Mouse (Mus musculus): ENCODE measurements around the gene Stap2.

The Stap2 gene

DNA sequence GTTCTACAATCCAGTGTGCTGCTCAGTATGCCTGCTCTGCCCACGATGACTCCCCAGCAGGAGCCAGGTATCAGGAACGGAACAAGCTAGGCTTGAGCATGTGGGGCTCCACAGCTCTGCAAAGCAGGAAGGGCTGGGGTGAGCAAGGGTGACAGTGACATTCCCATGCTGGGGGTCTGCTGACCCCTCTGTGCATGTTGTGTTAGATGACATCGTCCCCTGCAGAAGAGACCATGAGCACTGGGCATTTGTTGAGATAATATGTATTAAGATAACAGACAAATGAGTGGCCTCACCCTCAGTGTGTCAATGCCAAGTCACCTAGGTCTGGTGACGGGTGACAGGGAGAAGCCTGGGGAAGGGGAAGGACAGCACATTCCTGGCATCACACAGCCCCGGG lies 19.5 kb upstream of the Stap2 start:
- no peak for DNase-seq (ENCODE audit: low read depth, low spot score)

- DNase-seq (ENCODE audit: low read depth, low spot score), result no peak
Observed at GRCm38 (mm10) chr17:56024476-56024875, 19.1 kb upstream of the Stap2 start.

- DNase-seq (ENCODE audit: low read depth, low spot score), result no peak
Observed at GRCm38 (mm10) chr17:56023386-56023785, 18.0 kb upstream of the Stap2 start.

GRCm38 (mm10) chr17:56022989-56023290 lies 17.6 kb upstream of the Stap2 start:
- no peak for DNase-seq (ENCODE audit: low read depth, low spot score)

- no peak for DNase-seq (ENCODE audit: low read depth, low spot score)
Observed at GRCm38 (mm10) chr17:56022131-56022988, 17.0 kb upstream of the Stap2 start.

DNA sequence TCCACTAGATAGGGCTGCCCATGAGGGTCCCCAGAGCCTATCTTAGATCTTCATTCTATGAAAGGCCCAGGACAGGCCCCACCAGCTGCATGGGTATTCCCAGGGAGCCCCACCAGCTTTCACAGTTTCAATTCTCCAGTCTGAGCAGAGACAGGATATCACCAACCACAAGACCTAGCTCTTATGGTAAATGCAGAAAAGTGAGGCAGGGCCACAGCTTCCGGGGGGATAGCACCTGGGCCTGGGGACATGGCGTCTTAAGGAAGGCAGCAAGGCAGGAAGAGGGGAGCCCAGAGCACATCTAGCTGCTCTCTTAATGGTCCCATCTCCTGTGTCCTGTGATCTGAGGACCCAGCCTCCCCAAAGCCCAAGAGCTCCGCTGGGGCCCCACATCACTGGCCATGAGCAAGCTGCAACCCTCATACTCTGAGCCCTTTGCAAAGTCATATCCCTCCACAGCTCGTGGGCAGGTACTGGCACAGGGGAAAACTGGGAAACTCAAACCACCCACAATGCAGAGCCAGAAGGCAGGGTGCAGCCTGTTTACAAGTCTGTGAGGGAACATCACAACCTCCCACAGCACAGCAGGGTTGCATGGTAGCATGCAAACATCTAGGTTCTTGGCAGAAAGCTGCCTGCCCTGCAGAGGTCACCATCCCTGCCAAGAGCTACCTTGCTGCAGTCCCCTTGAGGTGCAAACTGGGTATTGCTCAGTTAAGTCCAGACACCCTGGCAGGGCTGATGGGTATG lies 16.0 kb upstream of the Stap2 start:
- no peak for DNase-seq (ENCODE audit: low read depth, low spot score)

DNA sequence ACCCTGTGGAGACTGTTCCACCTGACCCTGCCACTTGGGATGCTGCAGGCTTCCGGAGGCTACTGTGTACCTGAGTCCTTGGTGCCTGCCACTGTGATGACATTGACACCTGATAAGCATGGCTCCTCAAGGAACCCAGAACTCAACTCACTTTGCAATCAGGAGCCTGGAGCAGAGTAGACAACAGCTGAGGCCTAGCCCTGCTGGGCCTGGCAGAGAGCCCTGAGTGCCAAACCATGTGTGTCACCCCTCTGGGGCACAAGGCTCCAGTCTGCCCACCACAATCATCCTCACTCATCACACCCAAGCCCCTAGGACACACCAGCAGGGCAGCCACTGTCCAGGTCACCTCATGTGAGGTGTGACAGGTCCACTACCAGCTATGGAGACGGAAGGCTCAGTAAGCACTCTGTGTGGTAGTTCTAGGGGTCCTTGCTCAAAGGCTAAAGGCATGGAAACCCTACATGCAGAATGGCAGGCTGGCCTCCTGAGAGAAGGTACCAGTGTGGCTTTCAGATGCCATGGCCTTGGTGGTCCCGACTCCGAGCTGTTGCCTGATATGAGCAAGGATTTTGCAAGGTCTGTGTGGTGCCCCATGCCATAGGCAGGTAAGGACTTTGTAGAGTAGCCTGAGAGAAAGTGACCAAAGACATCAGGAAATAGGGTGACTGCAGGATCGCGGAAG lies 15.2 kb upstream of the Stap2 start:
- no peak for DNase-seq (ENCODE audit: low read depth, low spot score)

DNA sequence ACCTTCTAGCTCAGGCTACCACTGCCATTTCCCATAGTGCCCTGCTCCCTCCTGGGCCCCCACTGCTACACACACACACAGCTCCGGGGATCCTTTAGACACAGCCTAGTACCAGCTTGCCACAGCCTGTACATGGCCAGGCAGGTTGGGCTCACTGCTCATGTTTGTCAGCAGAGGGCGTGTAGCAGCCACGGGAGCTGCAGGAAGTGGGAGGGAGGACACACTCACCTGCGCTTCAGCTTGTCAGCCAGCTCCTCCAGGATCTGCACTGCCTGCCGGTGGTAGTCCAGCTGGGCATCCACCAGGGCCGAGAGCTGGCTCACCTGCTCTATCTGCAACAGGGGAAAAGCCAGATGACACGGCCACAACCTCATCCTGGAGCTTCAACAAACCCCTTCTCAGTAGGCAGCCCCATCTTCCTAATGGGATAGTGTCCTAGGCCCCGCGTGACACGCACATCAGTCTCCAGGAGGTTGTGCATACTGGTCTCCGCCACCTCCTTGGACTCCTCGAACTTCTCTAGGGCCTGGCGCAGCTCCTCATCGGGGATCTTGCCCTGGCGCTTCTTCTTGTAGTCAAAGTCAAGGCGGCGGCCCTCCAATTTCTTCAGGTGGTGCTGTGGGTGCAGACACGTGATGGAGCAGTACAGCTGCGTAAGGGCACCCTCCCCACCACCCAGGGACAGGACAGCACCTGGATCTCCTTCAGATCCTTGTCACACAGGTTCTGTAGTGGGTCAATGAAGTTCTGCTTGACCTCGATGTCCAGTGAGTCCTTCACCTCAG lies 13.2 kb upstream of the Stap2 start:
- no peak for DNase-seq (ENCODE audit: low read depth, low spot score)

- no peak for DNase-seq (ENCODE audit: low read depth, low spot score)
Observed at GRCm38 (mm10) chr17:56017848-56018247, 12.5 kb upstream of the Stap2 start.

DNA sequence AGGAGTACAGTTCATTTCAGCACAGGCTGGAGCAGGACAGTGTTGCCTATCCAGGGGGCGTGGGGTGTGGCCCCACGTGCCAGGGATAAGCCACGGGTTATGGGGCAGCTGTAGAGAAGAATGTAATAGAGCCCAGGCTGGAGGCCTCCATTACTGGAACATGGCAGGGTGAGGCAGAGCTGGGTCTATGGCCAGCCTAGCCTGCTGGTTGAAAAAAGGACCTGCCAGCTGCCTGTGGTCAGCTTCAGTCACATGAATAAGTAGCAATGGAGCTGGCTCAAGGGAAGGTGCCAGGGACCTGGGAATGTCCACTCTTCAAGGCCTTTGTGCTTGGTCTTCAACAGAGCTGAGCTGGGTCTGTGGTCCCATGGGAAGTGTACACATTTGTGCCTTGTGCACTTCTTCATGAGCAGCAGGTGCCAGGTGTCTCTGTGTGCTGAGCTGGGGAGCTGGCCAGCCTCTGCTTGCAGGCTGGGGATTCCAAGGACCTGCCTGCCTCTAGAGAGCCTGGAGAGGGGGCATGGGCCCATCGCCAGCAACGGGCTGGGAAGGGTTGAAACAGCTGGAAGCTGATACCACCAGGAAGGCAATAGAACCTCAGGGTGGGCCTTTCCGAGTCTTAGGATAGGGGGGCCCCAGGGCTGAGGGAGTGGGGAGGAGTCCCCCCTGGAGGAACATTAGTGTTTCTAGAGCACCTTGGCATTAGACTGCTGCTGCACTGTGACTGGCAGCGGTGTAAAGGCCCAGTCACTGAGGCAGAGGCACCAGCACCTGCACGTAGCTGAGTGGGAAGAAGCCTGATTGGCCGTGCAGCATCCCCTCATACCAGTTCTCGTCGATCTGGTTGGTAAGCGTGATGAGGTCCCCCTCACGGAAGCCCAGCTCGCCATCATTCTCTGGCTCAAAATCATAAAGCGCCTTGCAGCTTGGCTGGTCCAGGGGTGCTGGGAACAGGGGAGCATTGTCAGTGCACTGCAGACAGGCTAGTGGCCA lies 11.7 kb upstream of the Stap2 start:
- DNase-seq (ENCODE audit: low read depth, low spot score), result no peak

DNA sequence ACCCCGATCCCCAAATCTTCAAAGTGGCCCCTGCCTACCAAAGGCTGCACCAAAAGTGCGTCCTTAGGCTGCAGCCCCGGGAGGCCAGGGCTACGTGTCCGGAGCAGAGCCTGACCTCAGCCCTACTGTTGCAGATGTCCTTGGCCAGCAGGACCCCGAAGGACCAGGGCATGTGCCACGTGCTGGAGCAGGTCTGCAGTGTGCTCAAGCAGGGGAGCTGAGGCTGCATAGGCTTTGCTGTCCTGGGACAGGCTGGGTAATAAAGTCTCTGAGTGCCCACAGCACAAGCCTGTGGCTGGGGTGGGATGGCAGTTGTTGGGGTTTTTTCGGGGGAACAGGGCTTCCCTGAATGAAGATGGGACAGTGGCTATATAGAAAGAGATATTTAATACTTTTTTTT lies 11.0 kb upstream of the Stap2 start:
- DNase-seq (ENCODE audit: low read depth, low spot score), result no peak

GRCm38 (mm10) chr17:56015293-56015692 lies 9.9 kb upstream of the Stap2 start:
- no peak for DNase-seq (ENCODE audit: low read depth, low spot score)

DNA sequence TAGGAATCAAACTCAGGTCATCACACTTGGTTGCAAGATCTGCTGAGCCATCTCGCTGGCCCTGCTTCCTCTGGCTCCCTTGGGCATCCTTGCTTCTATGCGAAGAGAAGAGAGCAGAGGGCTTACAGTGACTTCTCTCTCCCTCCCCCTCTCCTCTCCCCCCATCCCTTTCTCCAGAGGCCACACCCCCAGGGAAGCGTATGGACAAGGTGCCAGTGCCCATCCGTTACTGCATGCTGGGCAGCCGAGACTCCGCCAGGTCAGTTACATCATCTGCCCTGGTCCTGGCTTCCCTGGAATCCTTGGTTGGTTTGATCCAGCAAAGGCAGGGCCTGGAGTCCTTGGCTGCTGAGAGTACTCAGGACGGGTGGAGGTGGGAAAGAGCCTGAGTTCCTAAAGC lies 6.1 kb upstream of the Stap2 start:
- no peak for DNase-seq (ENCODE audit: low read depth, low spot score)

GRCm38 (mm10) chr17:56010681-56011080 lies 5.3 kb upstream of the Stap2 start:
- DNase-seq (ENCODE audit: low read depth, low spot score), result peak; percentile 64

DNA sequence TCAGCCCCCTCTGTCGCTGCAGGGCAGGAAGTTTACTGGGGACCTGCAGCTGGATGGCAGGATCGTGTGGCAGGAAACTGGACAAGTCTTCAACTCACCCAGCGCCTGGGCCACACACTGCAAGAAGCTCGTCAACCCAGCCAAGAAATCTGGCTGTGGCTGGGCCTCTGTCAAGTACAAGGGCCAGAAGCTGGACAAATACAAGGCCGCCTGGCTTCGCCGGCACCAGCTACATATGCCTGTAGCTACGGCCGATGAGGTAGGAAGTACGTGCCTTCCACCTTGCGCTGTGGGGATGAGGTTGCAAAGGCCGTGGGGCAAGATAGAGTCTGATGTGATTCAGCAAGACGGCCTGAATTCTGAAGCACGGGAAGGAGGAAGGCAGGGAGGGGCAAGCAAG lies 4.9 kb upstream of the Stap2 start:
- no peak for DNase-seq (ENCODE audit: low read depth, low spot score)

DNA sequence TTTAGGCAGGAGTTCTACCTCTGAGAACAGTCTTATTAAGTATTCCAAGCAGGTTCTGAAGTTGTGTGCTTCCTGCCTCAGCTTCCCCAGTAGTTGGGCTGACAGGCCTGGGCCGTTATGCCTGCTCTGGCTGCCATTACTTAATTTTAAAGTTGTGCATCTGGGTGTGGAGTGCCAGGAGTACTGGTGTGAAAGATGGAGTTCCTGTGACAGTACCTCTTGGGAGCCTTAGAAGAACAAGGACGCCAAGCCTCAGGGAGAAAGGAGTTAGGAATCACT lies 4.5 kb upstream of the Stap2 start:
- DNase-seq (ENCODE audit: low read depth, low spot score), result no peak

DNA sequence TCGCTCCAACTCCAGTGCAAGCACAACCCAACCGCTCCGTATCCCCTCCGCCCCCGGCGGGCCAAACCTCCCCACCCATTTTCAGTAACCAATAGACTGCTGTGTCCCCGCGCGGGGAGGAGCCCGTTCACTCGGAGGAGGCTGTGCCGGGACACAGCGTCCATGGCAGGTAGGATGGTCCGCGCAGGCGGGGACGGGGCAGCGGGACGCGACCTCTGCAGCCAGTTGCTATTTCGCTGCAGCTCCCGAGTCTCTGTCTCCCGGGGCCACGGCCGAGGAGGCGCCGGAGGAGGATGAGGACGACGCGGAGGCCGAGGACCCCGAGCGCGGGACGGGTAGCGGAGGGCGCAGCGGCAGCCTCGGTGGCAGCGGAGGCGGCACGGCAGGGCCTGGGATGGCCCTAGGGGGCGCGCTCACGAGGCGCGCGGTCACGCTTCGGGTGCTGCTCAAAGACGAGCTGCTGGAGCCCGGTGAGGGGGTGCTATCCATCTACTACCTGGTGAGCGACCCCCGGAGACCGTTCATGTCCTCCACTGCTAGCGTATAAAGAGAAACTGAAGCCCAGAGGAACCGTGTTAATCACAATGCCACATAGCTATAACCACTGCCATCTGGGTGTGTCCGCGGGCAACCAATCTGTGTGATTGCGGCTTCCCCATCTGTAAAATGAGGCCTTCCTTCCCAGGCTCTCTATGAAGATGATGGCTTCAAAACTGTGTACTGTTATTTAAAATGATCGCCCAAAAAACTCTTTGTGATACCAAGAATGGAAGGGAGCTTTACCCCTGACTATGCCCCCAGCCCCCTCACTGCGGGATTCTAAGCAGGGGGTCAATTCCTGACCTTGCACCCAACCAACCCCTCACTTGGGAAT lies 3.9 kb upstream of the Stap2 start:
- DNase-seq (ENCODE audit: low read depth, low spot score), result peak; percentile 92

DNA sequence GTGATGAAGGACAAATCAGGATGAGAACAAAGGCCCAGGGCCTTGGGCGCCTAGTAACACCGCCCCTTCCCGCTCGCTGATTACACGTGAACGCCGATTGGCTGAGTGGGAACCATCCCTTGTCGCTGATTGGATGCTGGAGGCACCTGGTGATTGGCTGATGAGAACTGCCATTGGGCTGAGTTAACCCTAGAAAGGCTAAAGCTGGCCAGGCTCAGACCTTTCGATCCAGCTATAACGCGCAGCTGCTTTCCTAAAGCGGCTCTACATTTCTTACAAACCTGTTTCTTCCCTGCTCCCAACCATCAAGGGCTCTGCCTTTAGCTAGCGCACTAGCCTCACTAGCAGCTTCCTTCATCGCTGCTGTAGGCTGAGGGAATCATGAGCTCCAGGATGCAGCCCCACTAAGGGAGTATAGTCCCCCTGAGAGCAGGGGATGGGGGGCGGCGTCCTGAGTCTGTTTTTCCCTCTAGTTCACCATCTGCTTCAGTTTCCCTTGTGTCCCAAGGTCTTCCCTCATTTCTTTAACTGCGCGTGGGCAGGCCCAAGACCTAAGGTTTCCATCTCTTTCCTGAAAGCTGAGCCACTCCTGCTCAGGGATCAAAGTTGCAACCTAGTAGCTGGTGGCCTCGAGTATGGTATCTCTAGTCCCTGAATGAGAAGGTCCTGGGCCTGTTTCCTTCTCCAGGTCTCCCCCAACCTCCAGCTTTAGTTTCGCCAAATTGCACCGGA lies 3.1 kb upstream of the Stap2 start:
- DNase-seq (ENCODE audit: low read depth, low spot score), result peak; percentile 99

All from forelimb bud, embryonic 11.5 days (tissue).